In genomic region chr15:27708499-27708898, GRCm38 (mm10) we compare ENCODE assay signal across 30 mouse cellular contexts. TPM values are rescaled to one million over a fixed set of nuclear protein-coding genes. Genes with fewer than 3 reads are reported as not detected.
DNase-seq lines count a peak whose midpoint lies in the region; ATAC-seq and TF ChIP-seq lines count a peak whose summit lies in the region.
"Had no signal": no experiment of that assay in that cellular context is flagged by ENCODE, and none has a peak within 500 bp of the region (broad histone marks: within the 10 kb centered on the region; RNA-seq: fewer than 3 reads in every experiment).

No protein-coding gene starts in this region.

- no peaks in the 10 kb centered on the region for H3K4me1 ChIP-seq in ES-E14 (ENCODE audit: control insufficient read depth in 2 of 2, insufficient read depth in 2 of 2, low read length in 2 of 2, poor library complexity in 1 of 2)
- H3K4me1 ChIP-seq: embryonic facial prominence, embryonic 10.5 days; embryonic facial prominence, embryonic 15.5 days; heart, embryonic 13.5 days; hindbrain, embryonic 15.5 days; limb, embryonic 15.5 days; liver, embryonic 15.5 days had no signal

- ATAC-seq in common myeloid progenitor, adult 5-6 weeks (replicated peaks; ENCODE audit: low read depth, poor library complexity, severe bottlenecking) = peak; percentile 40; the same call in 1 of the 2 replicates
- ATAC-seq in monocyte, adult 5-6 weeks (replicated peaks; ENCODE audit: insufficient number of reproducible peaks, low FRiP score, low TSS enrichment, poor library complexity, severe bottlenecking) = peak; percentile 33
- ATAC-seq in erythroblast, adult 5-6 weeks (replicated peaks; ENCODE audit: low FRiP score, poor library complexity, severe bottlenecking) = no peak
- ATAC-seq: forebrain, embryonic 14.5 days had no signal

- no peaks in the 10 kb centered on the region for H3K9me3 ChIP-seq in ES-E14 (ENCODE audit: control insufficient read depth, insufficient read depth, low read depth, low read length)
- H3K9me3 ChIP-seq: embryonic facial prominence, embryonic 10.5 days; embryonic facial prominence, embryonic 15.5 days; G1E; heart, embryonic 13.5 days; hindbrain, embryonic 15.5 days; kidney, embryonic 15.5 days; limb, embryonic 10.5 days; limb, embryonic 15.5 days; liver, embryonic 15.5 days had no signal

- no peak overlapping the region for H3K9ac ChIP-seq in ES-E14 (ENCODE audit: insufficient read depth, low read depth, low read length, poor library complexity, severe bottlenecking)
- H3K9ac ChIP-seq: embryonic facial prominence, embryonic 15.5 days; heart, embryonic 13.5 days; hindbrain, embryonic 15.5 days; kidney, embryonic 15.5 days; limb, embryonic 15.5 days; liver, embryonic 15.5 days; lung, embryonic 14.5 days had no signal

- no peak overlapping the region for H3K4me3 ChIP-seq in ES-E14 (ENCODE audit: insufficient read depth in 1 of 2, low read depth in 1 of 2, low read length in 2 of 2, poor library complexity in 1 of 2, severe bottlenecking in 1 of 2)
- H3K4me3 ChIP-seq: embryonic facial prominence, embryonic 10.5 days; embryonic facial prominence, embryonic 15.5 days; gastrocnemius, adult 2 months; heart, adult 2 months; heart, embryonic 13.5 days; hindbrain, embryonic 15.5 days; kidney, embryonic 15.5 days; limb, embryonic 10.5 days; limb, embryonic 15.5 days; liver, embryonic 15.5 days had no signal

- peak; percentile 24 for DNase-seq in 416B (ENCODE audit: low read depth)
- no peak for DNase-seq in ES-E14 (ENCODE audit: low read depth, low spot score)
- DNase-seq in spleen, postnatal 4 days (ENCODE audit: low spot score in 2 of 2) = no peak
- no peak for DNase-seq in retina, postnatal 1 day
- DNase-seq: adrenal gland, postnatal 25 days; cerebellum, adult 2 months; cerebellum, postnatal 14 days; gastrocnemius, adult 2 months; gastrocnemius, postnatal 36 days; heart, adult 2 months; heart, postnatal 10 days; kidney, adult 18-20 months; kidney, postnatal 36 days; lung, embryonic 14.5 days; midbrain, embryonic 14.5 days; thymus, adult 18-20 months; thymus, postnatal 25 days had no signal

- H3K27ac ChIP-seq in ES-E14 (ENCODE audit: insufficient read depth, low read depth, low read length, poor library complexity, severe bottlenecking) = no peak overlapping the region
- H3K27ac ChIP-seq: embryonic facial prominence, embryonic 10.5 days; embryonic facial prominence, embryonic 15.5 days; gastrocnemius, adult 2 months; heart, adult 2 months; heart, embryonic 13.5 days; hindbrain, embryonic 15.5 days; kidney, embryonic 15.5 days; limb, embryonic 10.5 days; limb, embryonic 15.5 days; liver, embryonic 15.5 days had no signal

- in situ Hi-C loops in ES-E14 (cut with MboI; ENCODE audit: low sequenced_read_pairs in 2 of 2, unreplicated experiment in 2 of 2) = no loop called here

- no peaks in the 10 kb centered on the region for H3K36me3 ChIP-seq in ES-E14 (ENCODE audit: control insufficient read depth, insufficient read depth, low read length, poor library complexity, severe bottlenecking)
- H3K36me3 ChIP-seq: embryonic facial prominence, embryonic 10.5 days; embryonic facial prominence, embryonic 15.5 days; G1E; heart, embryonic 13.5 days; hindbrain, embryonic 15.5 days; kidney, embryonic 15.5 days; limb, embryonic 10.5 days; limb, embryonic 15.5 days; liver, embryonic 15.5 days had no signal

TF ChIP-seq in ES-E14, 5 proteins besides CTCF, POLR2A, EP300 and RAD21:
- TF ChIP-seq ZC3H11A (IDR thresholded peaks at IDR 0.05; ENCODE audit: borderline replicate concordance, low read depth, low read length) (no peak), CHD2 (IDR thresholded peaks at IDR 0.05; ENCODE audit: low read depth, low read length) (no peak), ZNF384 (IDR thresholded peaks at IDR 0.05; ENCODE audit: low read depth, low read length) (0 out of 2 replicates have a peak, but pooled peaks have one; percentile 59), MAFK (IDR thresholded peaks at IDR 0.05; ENCODE audit: insufficient read depth, low read depth, low read length) (no peak), HCFC1 (IDR thresholded peaks at IDR 0.05; ENCODE audit: borderline replicate concordance, insufficient read depth, low read length) (no peak)

RNA-seq across cellular contexts. Expression of gene Otulinl, which starts 27.1 kb away (rescaled TPM):
- total RNA-seq in ES-E14 (2012; rRNA removed) = 1.7 and 2.6 TPM in 2 replicates
- 18.7 and 19.6 TPM in 2 replicates for total RNA-seq in common myeloid progenitor, adult 5-6 weeks (2017)
- total RNA-seq in monocyte, adult 5-6 weeks (2017) = 110 to 158 TPM (median 149 TPM) in 3 replicates
- 9.2 and 13.4 TPM in 2 replicates for total RNA-seq in erythroblast, adult 5-6 weeks (2015; ENCODE audit: low replicate concordance)
- 3.7 and 7.5 TPM in 2 replicates for total RNA-seq in erythroblast, adult 5-6 weeks (2017; ENCODE audit: low replicate concordance)
- total RNA-seq: G1E had no signal
